ENCODE assay signal across 9 mouse cellular contexts in genomic region chr2:26916738-26917137, GRCm38 (mm10). TPM values are rescaled to one million over a fixed set of nuclear protein-coding genes. Genes with fewer than 3 reads are reported as not detected.
DNase-seq lines count a peak whose midpoint lies in the region; ATAC-seq and TF ChIP-seq lines count a peak whose summit lies in the region.
"Had no signal": no experiment of that assay in that cellular context is flagged by ENCODE, and none has a peak within 500 bp of the region (broad histone marks: within the 10 kb centered on the region; RNA-seq: fewer than 3 reads in every experiment).

No protein-coding gene starts in this region.

- H3K27ac ChIP-seq in kidney, adult 2 months (ENCODE audit: insufficient read depth, low read depth, low read length): peak overlapping the region; percentile 70
- peak overlapping the region; percentile 78 for H3K27ac ChIP-seq in brown adipose tissue, adult 24 weeks (replicated peaks; ENCODE audit: low read depth, low read length)
- H3K27ac ChIP-seq in hindbrain, embryonic 15.5 days (replicated peaks): peak overlapping the region; percentile 89
- peak overlapping the region; percentile 80 for H3K27ac ChIP-seq in midbrain, embryonic 13.5 days

- whole genome bisulfite sequencing in kidney, adult 2 months: 2% methylated on average over 13 of the region's 13 CpGs
- WGBS in hindbrain, embryonic 15.5 days: 2% methylated on average over 13 of the region's 13 CpGs
- 4% methylated on average over 13 of the region's 13 CpGs for WGBS in midbrain, embryonic 13.5 days

- peak overlapping the region; percentile 94 for H3K4me2 ChIP-seq in hindbrain, embryonic 15.5 days
- peak overlapping the region; percentile 99 for H3K4me2 ChIP-seq in midbrain, embryonic 13.5 days (replicated peaks)

- TF ChIP-seq CTCF in kidney, adult 2 months (conservative IDR thresholded peaks at IDR 0.05; ENCODE audit: insufficient read depth, insufficient read length, low read depth, low read length): no peak

- DNase-seq in kidney, adult 2 months: no peak
- no peak for DNase-seq in kidney, postnatal 25 days
- no peak for DNase-seq in adipocyte (ENCODE audit: low spot score)
- no peak for DNase-seq in left cerebral cortex, postnatal 14 days (ENCODE audit: low spot score in 2 of 2)
- DNase-seq in adrenal gland, postnatal 25 days: no peak

- H3K36me3 ChIP-seq in kidney, adult 2 months (ENCODE audit: control insufficient read depth, insufficient read depth, low read length): peaks cover 4% of the 10 kb centered on the region; the same call in 1 of the 2 replicates
- peaks cover 66% of the 10 kb centered on the region for H3K36me3 ChIP-seq in hindbrain, embryonic 15.5 days
- H3K36me3 ChIP-seq in midbrain, embryonic 13.5 days: peaks cover 75% of the 10 kb centered on the region

- TF ChIP-seq POLR2A in kidney, adult 2 months (IDR thresholded peaks at IDR 0.05; ENCODE audit: low read depth, low read length): no peak

- H3K4me1 ChIP-seq in kidney, adult 2 months (ENCODE audit: control insufficient read depth, insufficient read depth, low read length): peaks cover 24% of the 10 kb centered on the region
- H3K4me1 ChIP-seq in brown adipose tissue, adult 24 weeks (ENCODE audit: control insufficient read depth, insufficient read depth, insufficient read length, low read length): peaks cover 15% of the 10 kb centered on the region
- peaks cover 46% of the 10 kb centered on the region for H3K4me1 ChIP-seq in hindbrain, embryonic 15.5 days (replicated peaks)
- H3K4me1 ChIP-seq in midbrain, embryonic 13.5 days (replicated peaks): peaks cover 47% of the 10 kb centered on the region

- no peak for ATAC-seq in hindbrain, embryonic 15.5 days (ENCODE audit: low FRiP score, low read depth)
- peak; percentile 25 for ATAC-seq in midbrain, embryonic 13.5 days

- H3K9ac ChIP-seq in hindbrain, embryonic 15.5 days: peak overlapping the region; percentile 82
- H3K9ac ChIP-seq in midbrain, embryonic 13.5 days (replicated peaks): peak overlapping the region; percentile 86

- H3K4me3 ChIP-seq in kidney, adult 2 months (ENCODE audit: insufficient read depth, low read depth, low read length): peak overlapping the region; percentile 78
- H3K4me3 ChIP-seq in brown adipose tissue, adult 24 weeks (ENCODE audit: insufficient read depth, low read depth, low read length): peak overlapping the region; percentile 78
- H3K4me3 ChIP-seq in hindbrain, embryonic 15.5 days: peak overlapping the region; percentile 85
- peak overlapping the region; percentile 82 for H3K4me3 ChIP-seq in midbrain, embryonic 13.5 days (replicated peaks)

- intact Hi-C loops in left cerebral cortex, postnatal 14 days (cut with DNase I): loop anchor here (5.0 to 10.0 kb wide), 2 partner anchors 46 to 108 kb away; partner anchors contain the start of genes Rexo4 and Slc2a6

- no peaks in the 10 kb centered on the region for H3K9me3 ChIP-seq in hindbrain, embryonic 15.5 days
- no peaks in the 10 kb centered on the region for H3K9me3 ChIP-seq in midbrain, embryonic 13.5 days

- no peaks in the 10 kb centered on the region for H3K27me3 ChIP-seq in kidney, adult 2 months (replicated peaks; ENCODE audit: control insufficient read depth, insufficient read depth, low read length)
- H3K27me3 ChIP-seq in hindbrain, embryonic 15.5 days: no peaks in the 10 kb centered on the region
- no peaks in the 10 kb centered on the region for H3K27me3 ChIP-seq in midbrain, embryonic 13.5 days
- H3K27me3 ChIP-seq: Patski had no signal

RNA-seq across cellular contexts. Expression of gene Surf1, which starts 0.4 kb away (rescaled TPM):
- polyA plus RNA-seq in kidney, adult 2 months (2012; rRNA removed): 61.0 and 85.2 TPM in 2 replicates
- 90.6 and 112 TPM in 2 replicates for polyA plus RNA-seq in brown adipose tissue, adult 24 weeks (2012; ENCODE audit: insufficient read depth, insufficient read length, missing spikeins)
- 84.8 and 87.1 TPM in 2 replicates for polyA plus RNA-seq in hindbrain, embryonic 15.5 days (2015; fragmentation: Nextera tagmentation; extraction: Ambion mirVana)
- polyA plus RNA-seq in midbrain, embryonic 13.5 days (2015; fragmentation: Nextera tagmentation; extraction: Ambion mirVana): 76.5 and 84.1 TPM in 2 replicates
- total RNA-seq in left cerebral cortex, postnatal 14 days (2021): 10 to 100 TPM; 82.5 to 87.3 TPM
- 109 and 117 TPM in 2 replicates for total RNA-seq in adrenal gland, postnatal 25 days (2021)

RNA-seq across cellular contexts. Expression of gene Surf2, which starts 0.6 kb away (rescaled TPM):
- 30.0 and 31.4 TPM in 2 replicates for polyA plus RNA-seq in kidney, adult 2 months (2012; rRNA removed)
- polyA plus RNA-seq in brown adipose tissue, adult 24 weeks (2012; ENCODE audit: insufficient read depth, insufficient read length, missing spikeins): 25.6 and 26.8 TPM in 2 replicates
- polyA plus RNA-seq in hindbrain, embryonic 15.5 days (2015; fragmentation: Nextera tagmentation; extraction: Ambion mirVana): 56.9 and 57.2 TPM in 2 replicates
- 59.3 and 60.6 TPM in 2 replicates for polyA plus RNA-seq in midbrain, embryonic 13.5 days (2015; fragmentation: Nextera tagmentation; extraction: Ambion mirVana)
- 10 to 100 TPM; 30.8 to 38.9 TPM for total RNA-seq in left cerebral cortex, postnatal 14 days (2021)
- total RNA-seq in adrenal gland, postnatal 25 days (2021): 44.2 and 45.9 TPM in 2 replicates

RNA-seq across cellular contexts. Expression of gene Rpl7a, which starts 6.2 kb away (rescaled TPM):
- 805 and 948 TPM in 2 replicates for polyA plus RNA-seq in kidney, adult 2 months (2012; rRNA removed)
- polyA plus RNA-seq in brown adipose tissue, adult 24 weeks (2012; ENCODE audit: insufficient read depth, insufficient read length, missing spikeins): 183 and 194 TPM in 2 replicates
- polyA plus RNA-seq in hindbrain, embryonic 15.5 days (2015; fragmentation: Nextera tagmentation; extraction: Ambion mirVana): 390 and 399 TPM in 2 replicates
- polyA plus RNA-seq in midbrain, embryonic 13.5 days (2015; fragmentation: Nextera tagmentation; extraction: Ambion mirVana): 532 and 549 TPM in 2 replicates
- 100 to 1,000 TPM; 255 to 280 TPM for total RNA-seq in left cerebral cortex, postnatal 14 days (2021)
- total RNA-seq in adrenal gland, postnatal 25 days (2021): 481 and 517 TPM in 2 replicates

RNA-seq across cellular contexts. Expression of gene Med22, which starts 6.3 kb away (rescaled TPM):
- 39.5 and 42.6 TPM in 2 replicates for polyA plus RNA-seq in kidney, adult 2 months (2012; rRNA removed)
- polyA plus RNA-seq in brown adipose tissue, adult 24 weeks (2012; ENCODE audit: insufficient read depth, insufficient read length, missing spikeins): 9.5 and 10.0 TPM in 2 replicates
- polyA plus RNA-seq in hindbrain, embryonic 15.5 days (2015; fragmentation: Nextera tagmentation; extraction: Ambion mirVana): 126 TPM in 2 replicates
- 160 and 164 TPM in 2 replicates for polyA plus RNA-seq in midbrain, embryonic 13.5 days (2015; fragmentation: Nextera tagmentation; extraction: Ambion mirVana)
- 10 to 100 TPM; 45.2 to 46.5 TPM for total RNA-seq in left cerebral cortex, postnatal 14 days (2021)
- total RNA-seq in adrenal gland, postnatal 25 days (2021): 43.2 and 54.2 TPM in 2 replicates

RNA-seq across cellular contexts. Expression of gene Surf6, which starts 14.1 kb away (rescaled TPM):
- polyA plus RNA-seq in kidney, adult 2 months (2012; rRNA removed): 6.4 and 7.0 TPM in 2 replicates
- polyA plus RNA-seq in brown adipose tissue, adult 24 weeks (2012; ENCODE audit: insufficient read depth, insufficient read length, missing spikeins): 7.0 and 8.8 TPM in 2 replicates
- 28.9 and 31.2 TPM in 2 replicates for polyA plus RNA-seq in hindbrain, embryonic 15.5 days (2015; fragmentation: Nextera tagmentation; extraction: Ambion mirVana)
- 31.0 and 33.9 TPM in 2 replicates for polyA plus RNA-seq in midbrain, embryonic 13.5 days (2015; fragmentation: Nextera tagmentation; extraction: Ambion mirVana)
- total RNA-seq in left cerebral cortex, postnatal 14 days (2021): 10 to 100 TPM; 26.4 to 27.5 TPM
- total RNA-seq in adrenal gland, postnatal 25 days (2021): 32.1 and 33.7 TPM in 2 replicates
